Mouse (Mus musculus): ENCODE measurements around the gene Cox5a. TPM values are rescaled to one million over a fixed set of nuclear protein-coding genes. Genes with fewer than 3 reads are reported as not detected.

The Cox5a gene
- polyA plus RNA-seq, 1 experiment from 2014 or later: 1,523 TPM

- no peak overlapping the region for H3K9ac ChIP-seq (ENCODE audit: low read depth, low read length)
- H3K36me3 ChIP-seq (ENCODE audit: control insufficient read depth, insufficient read depth): no peaks in the 10 kb centered on the region
- peaks cover 52% of the 10 kb centered on the region for H3K27me3 ChIP-seq (replicated peaks; ENCODE audit: control insufficient read depth, insufficient read depth, low read length)
- WGBS: 66% methylated on average over 10 of the region's 10 CpGs
- no peaks in the 10 kb centered on the region for H3K9me3 ChIP-seq (ENCODE audit: control insufficient read depth)
- H3K4me3 ChIP-seq (ENCODE audit: low read depth, low read length): no peak overlapping the region
- H3K4me1 ChIP-seq (replicated peaks; ENCODE audit: control insufficient read depth, insufficient read depth, low read length): no peaks in the 10 kb centered on the region
- TF ChIP-seq CTCF (IDR thresholded peaks at IDR 0.05; ENCODE audit: low read depth): no peak
- no peak for ATAC-seq
- no peak overlapping the region for H3K27ac ChIP-seq (ENCODE audit: low read depth, low read length)
- H3K4me2 ChIP-seq (replicated peaks; ENCODE audit: low read depth): no peak overlapping the region
These were observed 16.2 kb upstream of the Cox5a start for GRCm38 (mm10) chr9:57504891-57505290.

GRCm38 (mm10) chr9:57505700-57506099 is 15.4 kb upstream of the Cox5a start:
- TF ChIP-seq CTCF (IDR thresholded peaks at IDR 0.05; ENCODE audit: low read depth): no peak
- no peaks in the 10 kb centered on the region for H3K4me1 ChIP-seq (replicated peaks; ENCODE audit: control insufficient read depth, insufficient read depth, low read length)
- no peak overlapping the region for H3K27ac ChIP-seq (ENCODE audit: low read depth, low read length)
- no peaks in the 10 kb centered on the region for H3K9me3 ChIP-seq (ENCODE audit: control insufficient read depth)
- H3K4me2 ChIP-seq (replicated peaks; ENCODE audit: low read depth): peak overlapping the region; percentile 6; the same call in 1 of the 2 replicates
- H3K27me3 ChIP-seq (replicated peaks; ENCODE audit: control insufficient read depth, insufficient read depth, low read length): peaks cover 47% of the 10 kb centered on the region
- 5% methylated on average over 8 of the region's 8 CpGs for WGBS
- H3K36me3 ChIP-seq (ENCODE audit: control insufficient read depth, insufficient read depth): no peaks in the 10 kb centered on the region
- no peak overlapping the region for H3K9ac ChIP-seq (ENCODE audit: low read depth, low read length)
- peak; percentile 52; the same call in 1 of the 2 replicates for ATAC-seq
- no peak overlapping the region for H3K4me3 ChIP-seq (ENCODE audit: low read depth, low read length)

- H3K4me2 ChIP-seq (replicated peaks; ENCODE audit: low read depth): no peak overlapping the region
- no peak for ATAC-seq
- no peaks in the 10 kb centered on the region for H3K9me3 ChIP-seq (ENCODE audit: control insufficient read depth)
- H3K36me3 ChIP-seq (ENCODE audit: control insufficient read depth, insufficient read depth): no peaks in the 10 kb centered on the region
- H3K4me1 ChIP-seq (replicated peaks; ENCODE audit: control insufficient read depth, insufficient read depth, low read length): no peaks in the 10 kb centered on the region
- no peak for TF ChIP-seq CTCF (IDR thresholded peaks at IDR 0.05; ENCODE audit: low read depth)
- WGBS: 79% methylated on average over 2 of the region's 2 CpGs
- no peak overlapping the region for H3K9ac ChIP-seq (ENCODE audit: low read depth, low read length)
- H3K27me3 ChIP-seq (replicated peaks; ENCODE audit: control insufficient read depth, insufficient read depth, low read length): 0 out of 2 replicates have a peak, but pooled peaks cover 7% of the 10 kb centered on the region
- H3K27ac ChIP-seq (ENCODE audit: low read depth, low read length): no peak overlapping the region
- no peak overlapping the region for H3K4me3 ChIP-seq (ENCODE audit: low read depth, low read length)
These were observed 10.5 kb upstream of the Cox5a start for GRCm38 (mm10) chr9:57510577-57510976.

DNA sequence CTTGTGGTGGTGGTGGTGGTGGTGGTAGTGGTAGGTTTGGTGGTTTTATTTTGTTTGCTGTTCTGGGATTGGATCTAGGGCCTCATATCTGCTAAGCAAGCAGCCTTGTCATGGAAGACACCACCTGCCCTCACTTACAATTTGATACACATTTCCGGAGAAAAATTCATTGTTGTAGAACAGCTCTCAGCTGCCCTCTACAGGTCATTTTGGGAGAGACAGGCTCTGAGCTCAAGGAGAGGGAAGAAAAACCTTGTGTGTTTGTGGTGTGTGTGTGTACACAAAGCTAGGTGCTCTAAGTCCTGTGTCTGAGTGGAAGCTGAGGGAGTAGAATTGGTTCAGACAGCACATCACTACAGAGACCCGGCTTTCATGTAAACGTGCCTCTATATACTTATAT is 4.0 kb upstream of the Cox5a start:
- H3K27me3 ChIP-seq (replicated peaks; ENCODE audit: control insufficient read depth, insufficient read depth, low read length): no peaks in the 10 kb centered on the region
- ATAC-seq: no peak
- H3K4me3 ChIP-seq (ENCODE audit: low read depth, low read length): no peak overlapping the region
- TF ChIP-seq CTCF (IDR thresholded peaks at IDR 0.05; ENCODE audit: low read depth): peak; percentile 92
- H3K36me3 ChIP-seq (ENCODE audit: control insufficient read depth, insufficient read depth): no peaks in the 10 kb centered on the region
- 0 out of 2 replicates have a peak, but pooled peaks cover 2% of the 10 kb centered on the region for H3K4me1 ChIP-seq (replicated peaks; ENCODE audit: control insufficient read depth, insufficient read depth, low read length)
- H3K4me2 ChIP-seq (replicated peaks; ENCODE audit: low read depth): no peak overlapping the region
- H3K9ac ChIP-seq (ENCODE audit: low read depth, low read length): no peak overlapping the region
- WGBS: 10% methylated on average over 3 of the region's 3 CpGs
- no peak overlapping the region for H3K27ac ChIP-seq (ENCODE audit: low read depth, low read length)
- H3K9me3 ChIP-seq (ENCODE audit: control insufficient read depth): no peaks in the 10 kb centered on the region

DNA sequence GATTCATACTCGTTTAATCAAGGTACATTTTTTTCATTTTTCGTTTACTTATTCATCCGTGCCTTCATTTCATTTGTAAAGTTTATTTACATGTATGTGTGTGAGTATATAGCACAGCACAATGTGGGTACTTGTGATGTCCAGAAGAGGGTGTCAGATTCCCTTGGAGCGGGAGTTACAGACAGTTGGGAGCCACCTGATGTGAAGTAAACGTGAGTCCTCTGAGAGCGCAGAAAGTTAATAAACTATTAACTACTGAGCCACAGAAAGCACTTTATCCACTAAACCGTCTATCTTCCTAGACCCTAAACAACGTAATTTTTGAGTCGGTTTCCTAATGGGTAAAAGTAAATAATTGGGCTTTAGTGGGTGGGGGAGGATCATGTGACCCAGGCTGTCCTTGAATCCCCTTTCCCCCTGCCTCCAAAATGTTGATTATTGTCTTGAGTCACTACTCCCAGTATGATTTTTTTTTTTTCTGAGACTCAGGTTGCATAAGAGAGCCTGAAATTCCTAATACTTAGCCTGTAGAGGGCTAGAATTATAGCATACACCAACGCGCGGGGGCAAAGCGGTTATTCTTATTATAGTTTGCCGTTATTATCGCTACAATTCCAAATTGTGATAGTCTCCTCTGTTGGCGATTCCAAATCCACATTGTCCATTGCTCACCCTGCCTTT is 559 bp upstream of the Cox5a start:
- Histone ChIP-seq H3K27ac (ENCODE audit: low read depth, low read length) (peak overlapping the region; percentile 99; the same call in 1 of the 2 replicates), H3K36me3 (ENCODE audit: control insufficient read depth, insufficient read depth) (no peaks in the 10 kb centered on the region; the same call in 1 of the 2 replicates), H3K9me3 (ENCODE audit: control insufficient read depth) (no peaks in the 10 kb centered on the region), H3K4me1 (replicated peaks; ENCODE audit: control insufficient read depth, insufficient read depth, low read length) (0 out of 2 replicates have a peak, but pooled peaks cover 10% of the 10 kb centered on the region), H3K27me3 (replicated peaks; ENCODE audit: control insufficient read depth, insufficient read depth, low read length) (no peaks in the 10 kb centered on the region), H3K9ac (ENCODE audit: low read depth, low read length) (peak overlapping the region; percentile 97), H3K4me3 (ENCODE audit: low read depth, low read length) (peak overlapping the region; percentile 96), H3K4me2 (replicated peaks; ENCODE audit: low read depth) (peak overlapping the region; percentile 76)
- WGBS: 23% methylated on average over 16 of the region's 16 CpGs
- TF ChIP-seq CTCF (IDR thresholded peaks at IDR 0.05; ENCODE audit: low read depth): no peak
- peak; percentile 12 for ATAC-seq

- H3K36me3 ChIP-seq (ENCODE audit: control insufficient read depth, insufficient read depth): no peaks in the 10 kb centered on the region; the same call in 1 of the 2 replicates
- H3K9ac ChIP-seq (ENCODE audit: low read depth, low read length): peak overlapping the region; percentile 97
- no peaks in the 10 kb centered on the region for H3K9me3 ChIP-seq (ENCODE audit: control insufficient read depth)
- peak overlapping the region; percentile 96 for H3K4me3 ChIP-seq (ENCODE audit: low read depth, low read length)
- WGBS: 15% methylated on average over 7 of the region's 7 CpGs
- ATAC-seq: no peak
- H3K27me3 ChIP-seq (replicated peaks; ENCODE audit: control insufficient read depth, insufficient read depth, low read length): no peaks in the 10 kb centered on the region
- H3K27ac ChIP-seq (ENCODE audit: low read depth, low read length): peak overlapping the region; percentile 99
- peak overlapping the region; percentile 76 for H3K4me2 ChIP-seq (replicated peaks; ENCODE audit: low read depth)
- peaks cover 21% of the 10 kb centered on the region; the same call in 1 of the 2 replicates for H3K4me1 ChIP-seq (replicated peaks; ENCODE audit: control insufficient read depth, insufficient read depth, low read length)
- TF ChIP-seq CTCF (IDR thresholded peaks at IDR 0.05; ENCODE audit: low read depth): no peak
These were observed 1.2 kb downstream of the Cox5a start for GRCm38 (mm10) chr9:57522114-57522860.
